Mouse (Mus musculus) MEL (cell line): ENCODE measurements around the gene Haghl. TPM values are rescaled to one million over a fixed set of nuclear protein-coding genes. Genes with fewer than 3 reads are reported as not detected.
A peak's percentile ranks its signal among the peaks of the same experiment; 100 is the strongest.

Experiments
- DNase-seq: peaks from one replicate; pipeline ENCODE4 v3.0.0; 2011; ENCODE audit warnings: low read depth, low spot score
- H3K27ac ChIP-seq: 2 replicates; pipeline ENCODE4 v1.5.1; 2012; ENCODE audit warnings: low read depth, mild to moderate bottlenecking, control low read depth, low read length, moderate library complexity; ENCODE audit not compliant: control insufficient read depth
- H3K27me3 ChIP-seq, 2 experiments: fragments of 150-350 bp in 1 of 2; sonication (generic) in 1 of 2; 2 replicates each; pipeline ENCODE4 v1.6.1; 2012; ENCODE audit warnings: low read length in 2 of 2, mild to moderate bottlenecking in 2 of 2, improper control_type of control experiment in 1 of 2, moderate library complexity in 1 of 2; ENCODE audit not compliant: insufficient read depth in 2 of 2, control insufficient read depth in 1 of 2
- H3K36me3 ChIP-seq, 2 experiments: 2 replicates each; pipeline ENCODE4 v1.6.1; 2012 to 2014; ENCODE audit warnings: low read length in 2 of 2, improper control_type of control experiment in 1 of 2, inconsistent platforms in 1 of 2, mild to moderate bottlenecking in 1 of 2; ENCODE audit not compliant: insufficient read depth in 2 of 2, control insufficient read depth in 1 of 2
- H3K4me1 ChIP-seq, 2 experiments: fragments of 150-350 bp in 1 of 2; sonication (generic) in 1 of 2; 2 replicates each; pipeline ENCODE4 v1.6.1; 2012; ENCODE audit warnings: low read length in 2 of 2, improper control_type of control experiment in 1 of 2, mild to moderate bottlenecking in 1 of 2; ENCODE audit not compliant: insufficient read depth in 2 of 2, control insufficient read depth in 1 of 2
- H3K4me3 ChIP-seq, 2 experiments: fragments of 150-350 bp in 1 of 2; sonication (generic) in 1 of 2; 2 replicates each; pipeline ENCODE4 v1.5.1; 2012; ENCODE audit warnings: low read depth in 2 of 2, low read length in 2 of 2, mild to moderate bottlenecking in 2 of 2, moderate library complexity in 2 of 2, control low read depth in 1 of 2, improper control_type of control experiment in 1 of 2; ENCODE audit not compliant: control insufficient read depth in 1 of 2, insufficient read depth in 1 of 2
- H3K79me2 ChIP-seq: 2 replicates; pipeline ENCODE4 v1.6.1; 2012; ENCODE audit warnings: mild to moderate bottlenecking, low read length, moderate library complexity; ENCODE audit not compliant: control insufficient read depth, poor library complexity, insufficient read depth
- H3K9ac ChIP-seq: 2 replicates; pipeline ENCODE4 v1.6.1; 2012; ENCODE audit warnings: low read depth, mild to moderate bottlenecking, control low read depth, low read length, moderate library complexity; ENCODE audit not compliant: control insufficient read depth, poor library complexity, severe bottlenecking
- H3K9me3 ChIP-seq: fragments of 150-350 bp; sonication (generic); replicated peaks from 2 replicates; pipeline ENCODE4 v1.6.1; 2012; ENCODE audit warnings: mild to moderate bottlenecking, low read length, improper control_type of control experiment, moderate library complexity; ENCODE audit not compliant: insufficient read depth
- BHLHE40 ChIP-seq: IDR thresholded peaks from 2 replicates; pipeline ENCODE4 v1.6.1; 2012; ENCODE audit warnings: low read depth, mild to moderate bottlenecking, inconsistent platforms, low read length, improper control_type of control experiment, borderline replicate concordance
- CHD1 ChIP-seq: IDR thresholded peaks from 2 replicates; pipeline ENCODE4 v1.6.1; 2012; ENCODE audit warnings: low read depth, mild to moderate bottlenecking, inconsistent platforms, low read length, improper control_type of control experiment
- CHD2 ChIP-seq: IDR thresholded peaks from 2 replicates; pipeline ENCODE4 v1.6.1; 2011; ENCODE audit warnings: low read length, improper control_type of control experiment
- CTCF ChIP-seq, 3 experiments: IDR thresholded peaks in 2 of 3; conservative IDR thresholded peaks in 1 of 3; 2 replicates each; pipeline ENCODE4 v1.5.1; 2011 to 2012; ENCODE audit warnings: low read length in 3 of 3, low read depth in 2 of 3, mild to moderate bottlenecking in 2 of 3, improper control_type of control experiment in 1 of 3, inconsistent platforms in 1 of 3, mixed read lengths in 1 of 3, moderate library complexity in 1 of 3; ENCODE audit not compliant: control insufficient read depth in 1 of 3, insufficient read depth in 1 of 3, poor library complexity in 1 of 3, severe bottlenecking in 1 of 3
- E2F4 ChIP-seq: IDR thresholded peaks from 2 replicates; pipeline ENCODE4 v1.6.1; 2011; ENCODE audit warnings: low read depth, low read length, improper control_type of control experiment, borderline replicate concordance
- ELF1 ChIP-seq: IDR thresholded peaks from 2 replicates; pipeline ENCODE4 v1.6.1; 2014; ENCODE audit warnings: low read depth, mild to moderate bottlenecking, inconsistent platforms, low read length, improper control_type of control experiment, moderate library complexity
- EP300 ChIP-seq, 2 experiments: IDR thresholded peaks; 2 replicates each; pipeline ENCODE4 v1.6.1; 2011; ENCODE audit warnings: improper control_type of control experiment in 2 of 2, low read length in 2 of 2, low read depth in 1 of 2, mild to moderate bottlenecking in 1 of 2
- ETS1 ChIP-seq: IDR thresholded peaks from 2 replicates; pipeline ENCODE4 v1.6.1; 2012; ENCODE audit warnings: low read depth, mild to moderate bottlenecking, inconsistent platforms, low read length, improper control_type of control experiment, moderate library complexity
- GABPA ChIP-seq: IDR thresholded peaks from 2 replicates; pipeline ENCODE4 v1.6.1; 2012; ENCODE audit warnings: low read depth, mild to moderate bottlenecking, inconsistent platforms, low read length, improper control_type of control experiment, moderate library complexity
- HCFC1 ChIP-seq: IDR thresholded peaks from 2 replicates; pipeline ENCODE4 v1.6.1; 2012; ENCODE audit warnings: low read depth, mild to moderate bottlenecking, inconsistent platforms, low read length, improper control_type of control experiment, moderate library complexity
- JUND ChIP-seq: IDR thresholded peaks from 2 replicates; pipeline ENCODE4 v1.6.1; 2011; ENCODE audit warnings: low read depth, mild to moderate bottlenecking, improper control_type of control experiment, low read length
- KAT2A ChIP-seq: conservative IDR thresholded peaks from 2 replicates; pipeline ENCODE4 v1.6.1; 2012; ENCODE audit warnings: low read depth, low read length, improper control_type of control experiment, inconsistent platforms
- MAFK ChIP-seq: IDR thresholded peaks from 2 replicates; pipeline ENCODE4 v1.6.1; 2011; ENCODE audit warnings: low read depth, mild to moderate bottlenecking, low read length, improper control_type of control experiment, borderline replicate concordance
- MAX ChIP-seq: IDR thresholded peaks from 2 replicates; pipeline ENCODE4 v1.6.1; 2011; ENCODE audit warnings: low read length, improper control_type of control experiment
- MAZ ChIP-seq: IDR thresholded peaks from 2 replicates; pipeline ENCODE4 v1.6.1; 2012; ENCODE audit warnings: low read depth, mild to moderate bottlenecking, inconsistent platforms, low read length, improper control_type of control experiment
- MEF2A ChIP-seq: IDR thresholded peaks from 2 replicates; pipeline ENCODE4 v1.6.1; 2014; ENCODE audit warnings: low read depth, mild to moderate bottlenecking, inconsistent platforms, low read length, improper control_type of control experiment; ENCODE audit not compliant: poor library complexity, insufficient replicate concordance, severe bottlenecking; ENCODE audit errors: extremely low read depth
- MXI1 ChIP-seq: IDR thresholded peaks from 2 replicates; pipeline ENCODE4 v1.6.1; 2011; ENCODE audit warnings: mild to moderate bottlenecking, low read depth, low read length, improper control_type of control experiment
- MYB ChIP-seq: IDR thresholded peaks from 2 replicates; pipeline ENCODE4 v1.6.1; 2011; ENCODE audit warnings: mild to moderate bottlenecking, low read depth, low read length, improper control_type of control experiment
- MYC ChIP-seq: IDR thresholded peaks from 2 replicates; pipeline ENCODE4 v1.6.1; 2011; ENCODE audit warnings: low read depth, mild to moderate bottlenecking, low read length, improper control_type of control experiment, moderate library complexity
- NELFE ChIP-seq: IDR thresholded peaks from 2 replicates; pipeline ENCODE4 v1.6.1; 2011; ENCODE audit warnings: low read depth, low read length, improper control_type of control experiment
- NRF1 ChIP-seq: IDR thresholded peaks from 2 replicates; pipeline ENCODE4 v1.6.1; 2014; ENCODE audit warnings: low read depth, mild to moderate bottlenecking, inconsistent platforms, low read length, improper control_type of control experiment, moderate library complexity; ENCODE audit not compliant: poor library complexity, insufficient read depth, severe bottlenecking
- POLR2A ChIP-seq, 2 experiments: IDR thresholded peaks; 2 replicates each; pipeline ENCODE4 v1.6.1; 2011 to 2012; ENCODE audit warnings: low read length in 2 of 2, mild to moderate bottlenecking in 2 of 2, control low read depth in 1 of 2, improper control_type of control experiment in 1 of 2, low read depth in 1 of 2, moderate library complexity in 1 of 2; ENCODE audit not compliant: control insufficient read depth in 1 of 2, insufficient read depth in 1 of 2, poor library complexity in 1 of 2
- POLR2AphosphoS5 ChIP-seq: IDR thresholded peaks from 2 replicates; pipeline ENCODE4 v1.6.1; 2012; ENCODE audit warnings: low read depth, borderline replicate concordance, mild to moderate bottlenecking, inconsistent platforms, low read length, moderate library complexity, mixed read lengths
- RAD21 ChIP-seq: IDR thresholded peaks from 2 replicates; pipeline ENCODE4 v1.6.1; 2011; ENCODE audit warnings: mild to moderate bottlenecking, low read depth, low read length, improper control_type of control experiment
- SIN3A ChIP-seq: IDR thresholded peaks from 2 replicates; pipeline ENCODE4 v1.6.1; 2012; ENCODE audit warnings: low read length, improper control_type of control experiment, inconsistent platforms
- SMC3 ChIP-seq: IDR thresholded peaks from 2 replicates; pipeline ENCODE4 v1.6.1; 2011; ENCODE audit warnings: low read depth, low read length, improper control_type of control experiment
- TBP ChIP-seq: IDR thresholded peaks from 2 replicates; pipeline ENCODE4 v1.8.0; 2011; ENCODE audit warnings: low read depth, low read length, improper control_type of control experiment
- TCF12 ChIP-seq: IDR thresholded peaks from 2 replicates; pipeline ENCODE4 v1.6.1; 2014; ENCODE audit warnings: low read depth, mild to moderate bottlenecking, inconsistent platforms, low read length, improper control_type of control experiment, moderate library complexity
- UBTF ChIP-seq: IDR thresholded peaks from 2 replicates; pipeline ENCODE4 v1.6.1; 2012; ENCODE audit warnings: low read depth, mild to moderate bottlenecking, inconsistent platforms, low read length, improper control_type of control experiment, moderate library complexity, borderline replicate concordance; ENCODE audit not compliant: insufficient read depth
- USF1 ChIP-seq: IDR thresholded peaks from 2 replicates; pipeline ENCODE4 v1.6.1; 2014; ENCODE audit warnings: low read depth, mild to moderate bottlenecking, inconsistent platforms, low read length, improper control_type of control experiment, moderate library complexity
- USF2 ChIP-seq, 2 experiments: IDR thresholded peaks; 2 replicates each; pipeline ENCODE4 v1.6.1; 2011 to 2012; ENCODE audit warnings: improper control_type of control experiment in 2 of 2, low read length in 2 of 2, borderline replicate concordance in 1 of 2, inconsistent platforms in 1 of 2, low read depth in 1 of 2, mild to moderate bottlenecking in 1 of 2; ENCODE audit not compliant: insufficient read depth in 1 of 2
- ZC3H11A ChIP-seq: IDR thresholded peaks from 2 replicates; pipeline ENCODE4 v1.6.1; 2012; ENCODE audit warnings: low read depth, mild to moderate bottlenecking, inconsistent platforms, low read length, improper control_type of control experiment
- ZMIZ1 ChIP-seq: IDR thresholded peaks from 2 replicates; pipeline ENCODE4 v1.6.1; 2012; ENCODE audit warnings: low read depth, mild to moderate bottlenecking, inconsistent platforms, low read length, improper control_type of control experiment, moderate library complexity
- ZNF384 ChIP-seq: IDR thresholded peaks from 2 replicates; pipeline ENCODE4 v1.6.1; 2012; ENCODE audit warnings: low read depth, mild to moderate bottlenecking, inconsistent platforms, low read length, improper control_type of control experiment
- polyA plus RNA-seq, 2 experiments: library from polyadenylated mRNA; stranded (reverse) in 1 of 2; unstranded in 1 of 2; fragments of >175 nt in 1 of 2; fragments of >200 nt in 1 of 2; gene quantifications; 2 replicates each; pipeline versions ENCODE4 v1.2.1 to v1.2.4; 2012; ENCODE audit warnings: low replicate concordance in 2 of 2, low read depth in 1 of 2; ENCODE audit not compliant: insufficient read length in 2 of 2, insufficient read depth in 1 of 2, missing spikeins in 1 of 2
- total RNA-seq: library from RNA; depleted of rRNA; stranded (reverse); fragments of 300-350 nt; gene quantifications from 2 replicates; pipeline ENCODE4 v1.2.3, GENCODE M21; 2012

Gene Haghl
- total and polyA plus RNA-seq, 3 experiments = 10.7 to 13.2 TPM; not detected in 1

DNA sequence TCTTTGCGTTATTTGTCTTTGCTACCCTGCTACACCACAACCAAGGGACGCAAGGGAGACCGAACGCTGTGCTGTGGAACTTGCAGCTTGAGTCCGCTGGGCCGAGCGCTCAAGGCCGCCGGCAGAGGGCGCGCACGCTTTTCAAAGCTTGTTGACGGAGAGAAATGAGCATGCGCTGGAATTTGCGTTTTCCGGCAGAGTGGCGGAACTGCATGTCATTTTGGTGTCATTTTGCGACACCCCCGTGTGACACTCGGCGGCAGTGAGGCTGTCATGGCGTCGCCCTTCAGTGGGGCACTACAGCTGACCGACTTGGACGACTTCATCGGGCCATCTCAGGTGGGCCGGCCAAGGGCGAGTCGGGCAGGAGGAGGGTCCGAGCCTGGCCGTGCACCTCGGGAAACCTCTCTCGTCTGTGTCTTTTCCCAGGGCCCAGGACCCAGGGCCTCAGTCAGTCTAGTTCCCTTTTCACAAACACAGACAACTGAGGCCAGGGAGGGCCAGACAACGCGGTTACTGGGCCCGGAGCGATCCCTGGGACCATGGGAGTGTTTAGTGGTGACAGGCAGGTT is 11.8 kb downstream of the Haghl start, which contains the start of gene Narfl:
Gene Narfl, plus strand, starts transcription at position 228 of the 572 bp plus-strand sequence.
- H3K36me3 ChIP-seq = no peaks in the 10 kb centered on the region; a peak in 1 of 4 replicates
- peaks cover 8% of the 10 kb centered on the region for H3K79me2 ChIP-seq
- H3K9me3 ChIP-seq = no peaks in the 10 kb centered on the region
- TF ChIP-seq TCF12 (peak; percentile 86), KAT2A (peak; percentile 99), ZNF384 (no peak), POLR2AphosphoS5 (no peak), NELFE (peak; percentile 72), USF2 (IDR thresholded peaks at IDR 0.05; ENCODE audit: borderline replicate concordance in 1 of 2, insufficient read depth in 1 of 2, low read depth in 1 of 2, low read length in 2 of 2) (no peak), MYC (peak; percentile 82; the same call in 1 of the 2 replicates), MXI1 (peak; percentile 93), BHLHE40 (no peak), SIN3A (peak; percentile 99), TBP (peak; percentile 97), ETS1 (no peak), ZC3H11A (peak; percentile 79), CTCF (IDR thresholded peaks at IDR 0.05 in 2 of 3, conservative IDR thresholded peaks at IDR 0.05 in 1 of 3; ENCODE audit: control insufficient read depth in 1 of 3, insufficient read depth in 1 of 3, low read depth in 2 of 3, low read length in 3 of 3, poor library complexity in 1 of 3, severe bottlenecking in 1 of 3) (peak; percentile 89 to 98 (median 97)), NRF1 (peak; percentile 95), JUND (0 out of 2 replicates have a peak, but pooled peaks have one; percentile 14), MAZ (peak; percentile 88; the same call in 1 of the 2 replicates), HCFC1 (peak; percentile 99), SMC3 (peak; percentile 96), GABPA (no peak; the same call in 1 of the 2 replicates), MYB (no peak), MEF2A (0 out of 2 replicates have a peak, but pooled peaks have one; percentile 65), POLR2A (IDR thresholded peaks at IDR 0.05; ENCODE audit: control insufficient read depth in 1 of 2, insufficient read depth in 1 of 2, low read depth in 1 of 2, low read length in 2 of 2, poor library complexity in 1 of 2) (peak; percentile 71 to 72; a peak in 3 of 4 replicates), USF1 (peak; percentile 63), E2F4 (no peak), RAD21 (peak; percentile 68), ZMIZ1 (no peak), UBTF (no peak), ELF1 (peak; percentile 100), MAFK (no peak), CHD1 (no peak), EP300 (IDR thresholded peaks at IDR 0.05; ENCODE audit: low read depth in 1 of 2, low read length in 2 of 2) (no peak), MAX (peak; percentile 62; the same call in 1 of the 2 replicates), CHD2 (no peak)
- TF ChIP-seq, all 39 proteins: peak for 20
- DNase-seq = peak; percentile 98
- Histone ChIP-seq H3K9ac (peak within 1 kb of the TSS; percentile 86), H3K4me1 (peaks cover 0 to 10% of the 10 kb centered on the region in 2 experiments; a peak in 3 of 4 replicates), H3K27ac (no peak within 1 kb of the TSS), H3K27me3 (peaks cover 3% of the 10 kb centered on the region in 2 experiments; a peak in 2 of 4 replicates), H3K4me3 (peak within 1 kb of the TSS; percentile 73 to 74)
